Mouse (Mus musculus): Measurements from ENCODE around the gene Tnk1. TPM values are rescaled to one million over a fixed set of nuclear protein-coding genes. Genes with fewer than 3 reads are reported as not detected.
A peak's percentile ranks its signal among the peaks of the same experiment; 100 is the strongest.

The Tnk1 gene
- polyA plus RNA-seq, 1 experiment from 2014 or later = 2.0 TPM

GRCm38 (mm10) chr11:69884663-69885062 is 26.1 kb upstream of the Tnk1 start:
- peaks cover 14% of the 10 kb centered on the region for H3K4me1 ChIP-seq
- H3K9ac ChIP-seq = no peak overlapping the region
- H3K9me3 ChIP-seq = no peaks in the 10 kb centered on the region
- WGBS = 81% methylated on average over 8 of the region's 8 CpGs
- ATAC-seq (ENCODE audit: low FRiP score, low read depth) = no peak
- no peaks in the 10 kb centered on the region for H3K27me3 ChIP-seq
- H3K4me3 ChIP-seq = no peak overlapping the region
- no peak overlapping the region for H3K27ac ChIP-seq
- 0 out of 2 replicates have a peak overlapping the region, but pooled peaks have one; percentile 9 for H3K4me2 ChIP-seq (replicated peaks)
- H3K36me3 ChIP-seq = no peaks in the 10 kb centered on the region

- no peak overlapping the region for H3K4me2 ChIP-seq (replicated peaks)
- H3K4me1 ChIP-seq = peaks cover 18% of the 10 kb centered on the region
- H3K27ac ChIP-seq = no peak overlapping the region
- H3K9me3 ChIP-seq = no peaks in the 10 kb centered on the region
- H3K4me3 ChIP-seq = no peak overlapping the region
- H3K9ac ChIP-seq = no peak overlapping the region; the same call in 1 of the 2 replicates
- no peak for ATAC-seq (ENCODE audit: low FRiP score, low read depth)
- H3K36me3 ChIP-seq = no peaks in the 10 kb centered on the region
- 76% methylated on average over 9 of the region's 9 CpGs for WGBS
- no peaks in the 10 kb centered on the region for H3K27me3 ChIP-seq
Measured at GRCm38 (mm10) chr11:69884240-69884639, 25.7 kb upstream of the Tnk1 start.

DNA sequence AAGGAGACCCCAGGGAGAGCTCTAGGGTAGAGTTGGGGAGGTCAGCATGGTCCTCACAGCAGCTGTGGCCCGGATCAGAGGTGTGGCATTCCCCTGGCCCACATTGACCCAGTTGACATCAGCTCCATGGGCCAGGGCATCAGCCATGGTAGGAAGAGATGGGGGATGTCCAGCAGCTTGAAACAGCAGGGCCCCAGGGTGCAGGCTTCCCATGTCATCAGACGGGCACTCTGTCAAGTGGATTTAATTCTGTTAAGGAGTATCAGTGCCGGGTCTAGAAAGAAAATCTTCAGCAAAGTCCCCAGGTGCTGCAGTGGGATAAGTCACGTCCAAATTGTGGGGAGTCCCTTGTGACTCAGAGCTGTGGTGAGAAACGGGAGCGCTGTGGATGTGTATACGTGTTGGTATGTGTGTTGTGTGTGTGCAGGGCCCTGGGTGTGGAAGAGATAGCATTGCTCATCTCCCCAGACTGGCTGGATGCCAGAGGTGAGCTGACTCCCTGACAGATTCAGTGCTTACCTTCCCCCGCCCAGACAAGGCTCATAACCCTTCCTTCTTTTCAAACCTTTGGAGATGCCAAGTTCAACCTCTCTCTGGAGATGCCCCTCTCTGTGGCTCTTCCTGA is 25.1 kb upstream of the Tnk1 start:
- no peak for ATAC-seq (ENCODE audit: low FRiP score, low read depth)
- Histone ChIP-seq H3K27me3 (no peaks in the 10 kb centered on the region), H3K9me3 (no peaks in the 10 kb centered on the region), H3K27ac (no peak overlapping the region), H3K4me2 (replicated peaks) (no peak overlapping the region), H3K4me1 (peaks cover 22% of the 10 kb centered on the region), H3K4me3 (no peak overlapping the region), H3K36me3 (no peaks in the 10 kb centered on the region), H3K9ac (no peak overlapping the region; the same call in 1 of the 2 replicates)
- 81% methylated on average over 8 of the region's 8 CpGs for WGBS

- Histone ChIP-seq H3K27me3 (no peaks in the 10 kb centered on the region), H3K9me3 (no peaks in the 10 kb centered on the region), H3K36me3 (no peaks in the 10 kb centered on the region), H3K4me3 (no peak overlapping the region), H3K27ac (no peak overlapping the region), H3K4me2 (replicated peaks) (no peak overlapping the region), H3K4me1 (peaks cover 27% of the 10 kb centered on the region), H3K9ac (no peak overlapping the region)
- ATAC-seq (ENCODE audit: low FRiP score, low read depth) = no peak
- 59% methylated on average over 4 of the region's 4 CpGs for WGBS
Measured at GRCm38 (mm10) chr11:69883066-69883465, 24.5 kb upstream of the Tnk1 start.

DNA sequence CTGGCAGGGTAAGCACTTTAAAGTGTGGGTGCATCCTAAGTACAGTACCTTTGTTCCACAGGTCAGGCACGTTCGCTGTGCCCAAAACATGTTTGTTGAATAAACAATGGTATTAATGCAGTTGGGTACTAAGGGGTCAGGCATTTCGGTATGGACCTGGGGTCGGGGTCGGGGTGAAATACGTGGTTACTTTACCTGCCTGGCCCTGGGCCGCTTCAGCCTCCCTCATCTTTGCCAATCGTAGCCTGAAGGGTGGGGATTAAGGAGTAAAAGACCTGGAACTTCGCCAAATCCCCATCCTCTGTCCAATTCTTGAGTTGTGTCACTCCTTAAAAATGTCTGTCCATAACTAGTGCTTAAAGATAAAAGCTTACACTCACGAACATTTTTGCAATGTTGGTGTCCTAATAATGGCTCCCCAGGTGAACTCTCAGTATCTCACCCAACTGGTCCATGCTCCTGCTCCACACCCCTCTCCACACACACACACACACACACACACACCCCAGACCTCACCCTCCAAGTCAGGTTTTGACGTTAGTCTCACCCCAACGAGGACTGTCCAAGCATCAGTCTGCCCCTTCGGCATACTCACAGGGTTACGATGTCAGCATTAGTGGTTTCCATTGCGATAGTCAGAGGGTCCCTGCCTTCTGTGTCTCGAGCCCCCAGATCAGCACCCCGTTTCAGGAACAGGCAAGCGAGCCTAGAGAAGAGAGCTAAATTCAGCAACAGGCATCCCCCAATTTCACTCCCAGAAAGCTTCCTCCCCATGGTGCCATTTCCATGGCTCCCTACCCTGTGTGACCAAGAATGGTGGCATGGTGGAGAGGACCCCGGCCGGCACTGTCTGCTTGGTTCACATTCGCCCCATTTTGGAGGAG is 23.5 kb upstream of the Tnk1 start:
- 60% methylated on average over 21 of the region's 21 CpGs for WGBS
- Histone ChIP-seq H3K27me3 (no peaks in the 10 kb centered on the region), H3K27ac (peak overlapping the region; percentile 88), H3K4me3 (peak overlapping the region; percentile 56), H3K4me1 (peaks cover 31% of the 10 kb centered on the region), H3K9me3 (no peaks in the 10 kb centered on the region), H3K4me2 (replicated peaks) (peak overlapping the region; percentile 88), H3K9ac (peak overlapping the region; percentile 77), H3K36me3 (no peaks in the 10 kb centered on the region)
- no peak for ATAC-seq (ENCODE audit: low FRiP score, low read depth)

- H3K4me3 ChIP-seq = peak within 1 kb of the TSS; percentile 56
- ATAC-seq (ENCODE audit: low FRiP score, low read depth) = peak; percentile 88
- H3K9ac ChIP-seq = peak within 1 kb of the TSS; percentile 77
- H3K27ac ChIP-seq = peak within 1 kb of the TSS; percentile 88
- WGBS = under 1% methylated on average over 46 of the region's 46 CpGs
- H3K36me3 ChIP-seq = no peaks in the 10 kb centered on the region
- peaks cover 41% of the 10 kb centered on the region for H3K4me1 ChIP-seq
- peak within 1 kb of the TSS; percentile 88 for H3K4me2 ChIP-seq (replicated peaks)
- no peaks in the 10 kb centered on the region for H3K9me3 ChIP-seq
- H3K27me3 ChIP-seq = no peaks in the 10 kb centered on the region
Measured at GRCm38 (mm10) chr11:69880853-69881603, 22.5 kb upstream of the Tnk1 start, which contains the start of gene Kctd11. Gene Kctd11 (minus strand): TSS chr11:69881406.

DNA sequence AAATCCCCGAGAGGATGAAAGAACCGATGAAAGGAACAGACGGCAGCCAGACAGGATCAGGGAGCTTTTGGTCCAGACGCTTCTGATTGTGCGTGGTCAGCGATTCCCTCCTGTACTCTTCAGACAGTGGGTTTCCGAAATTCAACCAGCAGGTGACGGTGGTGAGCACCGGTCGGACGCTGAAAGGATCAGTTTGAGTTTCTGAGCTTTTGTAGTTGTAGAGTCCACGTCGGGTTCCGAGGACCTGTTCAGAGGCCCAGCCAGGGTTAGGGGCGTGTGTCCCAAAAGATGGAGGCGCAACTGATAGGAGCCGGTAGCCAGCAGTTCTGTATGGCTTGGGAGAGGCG is 21.9 kb upstream of the Tnk1 start:
- H3K4me1 ChIP-seq = peaks cover 46% of the 10 kb centered on the region
- peak overlapping the region; percentile 88 for H3K4me2 ChIP-seq (replicated peaks)
- peak overlapping the region; percentile 88 for H3K27ac ChIP-seq
- ATAC-seq (ENCODE audit: low FRiP score, low read depth) = peak; percentile 42
- peak overlapping the region; percentile 56 for H3K4me3 ChIP-seq
- peak overlapping the region; percentile 77 for H3K9ac ChIP-seq
- WGBS = under 1% methylated on average over 18 of the region's 18 CpGs
- H3K27me3 ChIP-seq = no peaks in the 10 kb centered on the region
- no peaks in the 10 kb centered on the region for H3K36me3 ChIP-seq
- H3K9me3 ChIP-seq = no peaks in the 10 kb centered on the region

DNA sequence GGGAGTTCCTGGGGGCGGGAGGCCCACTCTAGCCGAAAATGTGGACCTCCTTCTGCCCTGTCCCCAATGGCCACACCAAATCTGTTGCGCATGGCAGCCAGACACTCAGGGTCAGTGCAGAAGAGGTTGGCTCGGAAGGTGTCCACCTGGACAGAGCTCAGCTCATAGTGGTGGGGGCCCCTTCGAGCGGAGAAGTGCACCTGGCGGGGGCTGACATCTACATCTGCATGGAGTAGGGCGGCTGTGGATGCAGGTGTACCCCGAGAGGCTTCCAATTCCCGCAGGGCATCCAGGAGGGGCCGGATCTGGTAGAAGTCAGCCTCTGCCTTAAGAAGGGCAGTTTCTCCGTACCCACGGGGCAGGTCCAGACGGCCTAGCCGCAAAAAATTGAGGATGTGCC is 21.2 kb upstream of the Tnk1 start:
- Histone ChIP-seq H3K9me3 (no peaks in the 10 kb centered on the region), H3K27me3 (no peaks in the 10 kb centered on the region), H3K27ac (no peak overlapping the region), H3K4me3 (peak overlapping the region; percentile 56), H3K4me1 (peaks cover 46% of the 10 kb centered on the region), H3K36me3 (no peaks in the 10 kb centered on the region), H3K4me2 (replicated peaks) (peak overlapping the region; percentile 88), H3K9ac (peak overlapping the region; percentile 77)
- WGBS = 48% methylated on average over 15 of the region's 15 CpGs
- no peak for ATAC-seq (ENCODE audit: low FRiP score, low read depth)

DNA sequence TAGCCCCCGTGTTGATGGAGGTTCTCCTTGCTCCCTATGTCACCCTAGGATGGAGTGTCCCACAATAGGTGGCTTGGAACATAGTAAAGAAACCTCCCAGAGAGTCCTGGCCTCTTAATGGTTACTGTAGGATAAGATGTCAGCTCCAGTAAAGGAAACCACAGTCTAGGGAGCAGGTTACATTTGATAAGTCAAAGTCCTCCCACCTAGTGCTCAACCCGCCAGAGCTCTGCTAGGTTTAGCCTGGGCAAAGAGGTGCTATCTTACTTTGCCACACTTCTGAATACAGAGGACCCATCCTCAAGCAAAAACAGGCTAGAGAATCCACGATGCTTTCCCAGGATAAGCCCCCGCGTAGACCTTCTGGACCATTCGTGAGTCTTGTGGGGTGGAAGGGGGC is 20.4 kb upstream of the Tnk1 start:
- H3K4me1 ChIP-seq = peaks cover 46% of the 10 kb centered on the region
- H3K27ac ChIP-seq = no peak overlapping the region
- WGBS = 89% methylated on average over 6 of the region's 6 CpGs
- H3K9ac ChIP-seq = peak overlapping the region; percentile 77
- H3K4me3 ChIP-seq = 0 out of 2 replicates have a peak overlapping the region, but pooled peaks have one; percentile 56
- H3K9me3 ChIP-seq = no peaks in the 10 kb centered on the region
- peak overlapping the region; percentile 88 for H3K4me2 ChIP-seq (replicated peaks)
- H3K36me3 ChIP-seq = no peaks in the 10 kb centered on the region
- H3K27me3 ChIP-seq = no peaks in the 10 kb centered on the region
- ATAC-seq (ENCODE audit: low FRiP score, low read depth) = no peak

GRCm38 (mm10) chr11:69878399-69878798 is 19.9 kb upstream of the Tnk1 start:
- no peak overlapping the region for H3K27ac ChIP-seq
- no peaks in the 10 kb centered on the region for H3K36me3 ChIP-seq
- H3K9ac ChIP-seq = no peak overlapping the region
- H3K4me1 ChIP-seq = peaks cover 46% of the 10 kb centered on the region
- H3K4me2 ChIP-seq (replicated peaks) = peak overlapping the region; percentile 88; the same call in 1 of the 2 replicates
- ATAC-seq (ENCODE audit: low FRiP score, low read depth) = no peak
- H3K4me3 ChIP-seq = no peak overlapping the region
- no peaks in the 10 kb centered on the region for H3K27me3 ChIP-seq
- no peaks in the 10 kb centered on the region for H3K9me3 ChIP-seq
- WGBS = 82% methylated on average over 3 of the region's 3 CpGs

GRCm38 (mm10) chr11:69877878-69878277 is 19.3 kb upstream of the Tnk1 start, which contains the start of gene Tmem95:
Gene Tmem95 (minus strand): TSS chr11:69878018.
- Histone ChIP-seq H3K4me3 (peak within 1 kb of the TSS; percentile 21), H3K4me2 (replicated peaks) (peak within 1 kb of the TSS; percentile 88), H3K36me3 (no peaks in the 10 kb centered on the region), H3K27me3 (no peaks in the 10 kb centered on the region), H3K27ac (no peak within 1 kb of the TSS), H3K9me3 (no peaks in the 10 kb centered on the region), H3K4me1 (peaks cover 46% of the 10 kb centered on the region), H3K9ac (peak within 1 kb of the TSS; percentile 77; the same call in 1 of the 2 replicates)
- 89% methylated on average over 11 of the region's 11 CpGs for WGBS
- no peak for ATAC-seq (ENCODE audit: low FRiP score, low read depth)

Measured in limb, embryonic 13.5 days (tissue).